Mouse (Mus musculus) E14TG2a.4 (cell line): ENCODE results near the gene Hmgcs2.

Experiments used
- CTCF ChIP-seq: conservative IDR thresholded peaks from 2 replicates; pipeline ENCODE4 v1.5.1; 2014; ENCODE audit warnings: low read length
- POU5F1 ChIP-seq: IDR thresholded peaks from 2 replicates; pipeline ENCODE4 v1.6.1; 2014; ENCODE audit warnings: low read length, borderline replicate concordance

DNA sequence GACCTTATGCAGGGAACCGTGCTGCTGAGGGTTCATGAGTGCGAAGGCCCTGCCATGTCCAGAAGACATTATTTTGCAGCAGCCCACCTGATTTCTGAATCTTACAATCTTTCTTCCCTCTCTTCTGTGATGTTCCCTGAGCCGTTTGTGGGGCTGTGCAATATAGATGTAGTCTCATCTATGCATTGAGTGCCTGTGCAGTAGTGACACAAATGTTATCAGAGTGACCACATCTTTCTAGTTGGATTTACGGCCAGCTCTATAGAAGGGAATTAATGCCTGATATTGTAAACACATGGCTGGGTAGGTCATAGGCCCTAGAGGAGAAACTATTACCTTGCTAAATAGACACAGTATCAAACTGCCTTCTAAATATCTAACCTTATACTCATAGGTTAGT, 20.0 kb downstream of the Hmgcs2 start:
- TF ChIP-seq CTCF (no peak), POU5F1 (no peak)
